Mouse (Mus musculus): ENCODE data around the gene Glrp1.

Gene Glrp1

DNA sequence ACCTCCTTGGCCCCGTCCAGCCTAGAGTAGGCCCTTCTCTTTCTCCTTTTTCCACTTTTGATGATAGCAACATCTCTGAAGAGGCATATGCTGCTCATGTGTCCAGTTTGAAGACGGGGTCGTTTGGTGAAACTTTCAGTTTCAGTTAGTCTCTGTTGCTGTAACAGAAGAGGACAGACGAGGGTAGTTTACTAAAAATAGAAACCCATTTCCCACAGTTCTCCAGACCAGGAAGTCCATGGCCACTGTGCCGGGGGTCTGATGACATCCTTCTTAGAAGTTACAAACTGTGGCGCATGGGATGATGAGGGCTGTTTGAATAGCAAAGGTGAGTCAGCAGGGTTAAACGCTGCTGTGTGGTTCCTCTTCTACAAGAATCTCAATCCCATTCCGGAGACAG lies at the start of gene Glrp1:
Glrp1 (minus strand) TSS at position 278 of the 400 bp plus-strand sequence.
- DNase-seq (ENCODE audit: low read depth, low spot score), result no peak

DNA sequence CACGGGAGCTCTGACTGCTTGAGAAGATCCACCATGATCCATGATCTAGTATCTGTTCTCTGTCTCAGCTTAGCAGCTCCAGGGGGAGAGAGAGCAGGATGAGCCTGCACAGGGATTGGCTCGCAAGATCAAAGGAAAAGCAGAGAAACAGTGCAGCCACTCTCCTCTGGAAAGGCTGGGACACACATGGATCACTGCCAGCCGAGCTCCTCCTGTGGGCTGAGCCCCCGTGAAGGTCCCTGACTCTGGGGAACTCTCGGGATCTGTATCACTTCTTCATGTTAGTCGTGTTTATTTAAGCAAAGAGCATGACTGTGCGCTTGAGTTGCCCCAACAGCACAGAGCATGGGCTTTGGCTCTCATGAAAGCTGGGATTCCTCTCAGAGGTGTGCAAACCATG lies 49.4 kb upstream of the Glrp1 start:
- DNase-seq (ENCODE audit: low read depth, low spot score), result no peak

DNA sequence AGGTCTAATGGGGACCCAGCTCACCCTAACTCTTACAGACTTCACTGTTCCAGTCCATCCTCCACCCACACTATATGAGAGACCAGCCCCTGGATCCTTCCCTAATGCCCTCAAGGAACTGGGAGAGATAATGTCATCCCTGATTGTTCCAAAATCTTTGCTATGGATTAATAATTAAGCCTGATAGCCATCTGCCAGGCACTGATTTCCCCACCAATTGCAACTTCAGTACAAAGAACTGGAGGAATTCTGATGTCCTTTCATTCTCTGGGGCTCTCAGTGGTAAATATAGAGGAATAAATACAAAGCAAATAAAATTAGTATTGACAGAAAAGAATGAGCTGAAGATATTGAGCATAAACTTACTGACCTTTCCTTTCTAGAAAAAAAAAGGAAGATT lies 48.9 kb upstream of the Glrp1 start:
- no peak for DNase-seq (ENCODE audit: low read depth, low spot score)

DNA sequence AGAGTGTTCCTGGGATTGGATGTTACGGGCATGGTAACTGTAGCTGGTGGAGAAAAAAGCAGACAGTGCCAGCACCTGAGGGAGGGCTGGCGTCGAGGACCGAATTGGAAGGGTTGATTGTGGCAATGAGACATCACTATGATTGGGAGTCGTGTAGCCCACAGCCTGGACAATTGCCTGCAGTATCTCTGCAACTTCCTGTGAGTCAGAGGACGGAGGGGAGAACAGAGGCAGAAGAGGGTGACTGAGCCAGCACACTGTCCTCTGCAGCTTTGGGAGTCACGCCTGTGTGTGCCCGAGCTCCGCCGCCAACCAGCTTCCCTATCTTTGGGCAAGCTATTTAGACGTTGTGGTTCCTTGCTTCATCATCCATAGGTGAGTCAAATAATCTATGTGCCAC lies 46.5 kb upstream of the Glrp1 start:
- no peak for DNase-seq (ENCODE audit: low read depth, low spot score)

DNA sequence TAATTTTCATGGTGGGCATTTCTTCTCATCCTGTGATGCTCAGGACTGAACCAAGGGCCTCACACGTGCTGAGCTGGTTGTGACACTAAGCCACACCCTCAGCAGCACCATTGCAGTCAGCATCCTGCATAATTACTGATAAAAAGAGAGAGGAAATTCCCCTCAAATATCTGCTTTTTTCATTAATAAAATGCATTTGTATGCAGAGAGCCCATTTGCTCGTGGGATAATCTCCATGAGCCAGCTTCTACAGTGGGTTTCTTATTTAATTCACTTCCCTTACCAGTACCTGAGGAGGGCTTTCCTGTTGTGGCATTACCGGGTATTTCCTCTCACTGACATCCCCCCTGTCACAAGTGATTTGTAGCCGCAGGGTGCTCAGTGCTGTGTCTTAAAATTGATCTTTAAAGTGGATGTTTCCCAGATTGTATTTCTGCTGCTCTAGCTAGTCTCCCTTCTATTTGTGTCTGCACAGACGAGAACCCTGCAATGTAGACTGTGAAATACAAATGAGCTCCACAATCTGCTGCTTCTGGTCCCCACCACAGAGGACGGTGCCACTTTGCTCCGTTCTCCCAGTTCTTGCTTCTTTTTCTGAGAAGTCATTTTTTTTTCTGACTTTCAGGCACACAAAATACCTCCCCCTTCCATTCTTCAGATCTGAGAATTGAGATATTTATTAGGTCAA lies 43.8 kb upstream of the Glrp1 start:
- peak; percentile 60 for DNase-seq (ENCODE audit: low read depth, low spot score)

DNA sequence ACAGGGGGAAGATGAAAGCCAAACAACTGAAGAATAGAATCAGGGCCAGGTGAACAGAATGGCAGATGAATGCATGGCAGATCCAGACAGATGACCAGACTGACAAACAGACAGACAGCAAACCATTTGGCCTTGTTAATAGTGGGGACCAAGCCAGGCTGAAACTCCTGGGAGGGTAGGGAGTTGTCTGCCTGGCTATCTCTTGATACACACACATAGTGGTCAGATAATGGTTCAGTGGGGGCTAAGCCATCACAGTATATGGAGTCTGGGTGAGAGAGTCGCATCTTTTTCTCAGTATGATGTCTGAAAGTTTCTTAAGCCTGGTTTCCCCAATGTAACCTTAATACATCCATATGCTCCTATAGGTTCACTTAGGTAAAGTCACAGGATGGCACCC lies 39.4 kb upstream of the Glrp1 start:
- DNase-seq (ENCODE audit: low read depth, low spot score), result no peak

DNA sequence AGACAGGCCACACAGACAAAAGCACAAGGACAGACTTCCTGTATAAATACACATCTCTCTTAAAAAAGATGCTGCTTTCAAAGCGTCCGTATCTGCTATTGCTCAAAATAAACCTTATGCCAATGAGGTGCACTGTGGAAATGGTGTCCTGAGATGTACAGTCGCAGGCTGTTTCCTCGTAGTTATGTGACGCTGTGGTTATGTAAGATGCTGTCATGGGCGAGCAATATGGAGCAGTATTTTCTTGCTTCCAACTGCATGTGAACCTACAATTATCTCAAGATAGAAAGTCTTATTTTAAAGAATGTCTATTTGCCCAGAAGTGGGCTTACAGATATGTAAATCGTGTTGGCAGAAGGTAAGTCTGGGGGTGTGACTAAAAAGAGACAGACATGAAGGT lies 37.3 kb upstream of the Glrp1 start:
- DNase-seq (ENCODE audit: low read depth, low spot score), result no peak

DNA sequence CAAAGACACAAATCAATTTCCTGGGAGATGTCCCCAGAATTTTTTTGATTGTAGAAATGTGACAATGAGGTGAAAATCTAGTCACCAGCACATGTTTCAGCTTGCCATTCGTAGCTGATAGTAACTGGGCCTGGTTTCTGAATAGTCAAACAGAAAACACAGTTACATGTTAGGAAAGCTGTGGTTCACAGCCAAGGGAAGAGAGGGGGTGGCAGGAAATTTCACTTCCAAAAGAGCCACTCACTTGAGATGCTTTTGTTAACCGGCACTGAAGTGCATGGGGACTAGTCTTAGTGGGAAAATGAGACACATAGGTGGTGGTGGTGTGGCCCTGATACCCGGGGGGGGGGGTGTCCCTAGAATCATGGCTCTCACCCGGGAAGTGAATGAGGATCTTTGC lies 33.7 kb upstream of the Glrp1 start:
- DNase-seq (ENCODE audit: low read depth, low spot score), result no peak

DNA sequence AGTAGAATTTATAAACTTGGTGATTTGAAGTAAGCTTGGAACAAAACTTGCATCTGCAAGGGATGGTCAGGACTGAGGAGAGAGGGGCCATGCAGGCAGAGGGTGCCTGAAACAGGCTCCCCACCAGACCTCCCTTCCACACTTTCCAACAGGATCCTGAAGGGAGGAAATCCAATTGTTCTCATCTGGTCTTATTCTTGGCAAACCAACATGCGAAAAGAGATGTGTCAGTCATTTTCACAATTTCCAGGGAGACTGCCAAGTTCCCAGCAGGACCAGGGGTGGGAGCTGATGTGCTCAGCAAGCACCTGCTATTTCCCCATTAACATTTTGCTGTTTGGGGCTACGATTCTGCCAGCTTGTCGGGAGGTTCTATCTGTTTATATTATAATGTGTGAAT lies 30.0 kb upstream of the Glrp1 start:
- no peak for DNase-seq (ENCODE audit: low read depth, low spot score)

DNA sequence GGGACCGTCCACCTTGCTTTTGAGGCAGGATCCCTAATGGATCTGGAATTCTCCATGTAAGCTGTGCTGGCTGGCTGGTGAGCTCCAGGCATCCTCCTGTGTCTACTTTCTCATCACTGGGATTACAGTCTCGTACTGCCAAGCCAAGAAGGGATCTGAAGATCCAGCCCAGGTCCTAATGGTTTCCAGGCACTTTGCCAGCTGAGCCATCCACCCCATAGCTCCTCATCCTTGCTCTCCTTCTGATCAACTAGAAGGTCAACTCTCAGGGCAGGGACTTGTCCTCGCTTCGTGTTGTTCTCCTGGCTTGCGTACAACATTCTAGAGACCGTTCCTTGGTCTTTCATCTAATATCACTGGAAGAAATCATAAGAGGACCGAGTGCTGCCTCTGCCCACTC lies 29.4 kb upstream of the Glrp1 start:
- no peak for DNase-seq (ENCODE audit: low read depth, low spot score)

DNA sequence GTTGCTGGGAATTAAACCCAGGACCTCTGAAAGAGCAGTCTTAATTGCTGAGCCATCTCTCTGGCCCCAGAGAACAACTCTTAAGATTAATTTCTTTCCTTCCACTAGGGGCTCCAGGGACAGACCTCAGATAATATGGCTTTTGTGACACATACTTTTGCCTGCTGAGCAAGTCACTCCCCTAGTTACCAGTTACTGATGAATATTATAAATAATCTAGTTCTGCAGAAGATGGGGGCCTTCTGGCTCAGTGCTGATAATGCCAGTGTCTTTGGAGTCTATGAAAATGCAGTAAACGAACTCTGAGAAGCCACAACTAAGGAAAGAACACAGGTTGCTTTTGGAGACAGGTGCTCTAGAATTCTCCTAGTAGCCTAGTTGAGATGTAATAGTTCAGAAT lies 26.4 kb upstream of the Glrp1 start:
- DNase-seq (ENCODE audit: low read depth, low spot score), result no peak

DNA sequence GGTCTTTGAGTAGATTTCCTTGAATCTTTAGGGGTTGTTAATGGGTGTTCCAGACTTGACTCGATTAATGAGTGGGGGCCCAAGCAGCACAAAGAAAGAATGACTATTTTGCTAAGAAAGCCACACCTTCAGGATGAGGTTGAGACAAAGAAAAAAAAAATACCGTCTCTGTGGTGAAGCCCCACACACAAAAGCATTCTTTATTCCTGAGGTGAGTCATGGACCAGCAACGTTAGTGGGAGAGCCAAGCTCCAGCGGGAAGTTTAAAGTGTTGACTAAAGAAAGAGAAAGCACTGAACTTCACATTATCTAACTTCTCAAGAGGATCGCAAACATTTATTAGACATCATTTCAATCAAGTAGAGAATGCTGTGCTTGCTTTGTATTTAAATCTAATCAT lies 24.2 kb upstream of the Glrp1 start:
- no peak for DNase-seq (ENCODE audit: low read depth, low spot score)

DNA sequence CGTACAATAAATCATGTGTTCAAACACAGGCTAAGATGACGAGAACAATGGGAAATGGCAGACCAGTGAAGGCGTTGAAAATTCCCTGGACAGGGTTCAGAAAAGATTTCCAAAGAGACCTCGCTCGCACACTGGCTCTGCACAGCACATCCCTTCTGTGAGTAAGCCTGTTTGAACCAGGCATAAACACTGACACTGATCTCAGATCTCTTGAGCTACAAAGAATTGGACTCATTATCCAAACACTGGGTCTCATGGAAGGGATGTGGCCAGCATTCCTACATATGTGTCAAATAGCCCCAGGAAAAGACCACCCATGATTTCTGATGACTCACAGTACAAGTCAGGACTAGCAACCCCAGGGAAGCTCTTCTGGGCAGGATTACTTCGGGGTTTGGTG lies 16.3 kb upstream of the Glrp1 start:
- DNase-seq (ENCODE audit: low read depth, low spot score), result no peak

DNA sequence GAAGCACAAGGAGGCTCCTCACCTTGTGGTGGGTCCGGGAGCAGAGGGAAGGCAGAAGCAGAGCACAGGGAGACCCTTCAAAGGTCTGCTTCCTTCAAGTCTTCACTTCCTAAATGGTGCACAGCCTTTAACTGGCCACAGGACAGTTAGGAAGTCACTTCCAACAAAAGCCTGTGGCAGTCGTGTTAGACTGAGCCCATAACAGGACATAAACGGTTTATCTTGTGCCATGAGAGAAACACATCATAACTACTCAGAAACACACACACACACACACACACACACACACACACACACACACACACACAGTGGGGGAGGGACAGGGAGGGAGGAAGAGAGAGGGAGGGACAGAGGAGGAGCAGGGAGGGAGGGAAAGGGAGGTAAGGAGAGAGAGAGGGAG lies 15.8 kb upstream of the Glrp1 start:
- no peak for DNase-seq (ENCODE audit: low read depth, low spot score)

DNA sequence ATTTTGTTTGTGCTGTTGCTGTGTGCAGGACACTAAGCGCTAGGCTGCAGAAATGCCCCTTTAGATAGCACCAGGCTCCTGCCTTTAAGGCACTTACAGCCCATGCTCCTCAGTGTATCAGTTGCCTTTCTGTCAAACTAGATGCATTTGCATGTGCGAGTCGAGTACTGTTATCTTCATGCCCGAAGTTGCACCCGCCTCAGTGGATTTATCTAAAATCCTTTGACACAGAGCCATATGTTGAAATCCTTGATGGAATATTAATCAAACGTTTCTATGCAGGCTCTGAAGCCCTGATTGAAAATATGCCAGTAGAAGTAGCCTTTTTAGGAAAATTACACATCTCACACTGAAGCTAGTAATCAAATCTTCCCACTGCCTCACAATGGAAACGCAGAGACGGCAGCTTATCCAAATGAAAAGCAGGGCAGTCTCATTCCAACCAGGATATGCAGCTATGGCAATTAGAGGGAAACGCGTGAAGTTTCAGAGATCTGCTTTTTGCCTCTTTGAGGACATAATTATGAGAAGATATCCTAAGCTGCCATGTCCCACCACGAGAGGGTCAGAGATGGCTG lies 11.4 kb upstream of the Glrp1 start:
- DNase-seq (ENCODE audit: low read depth, low spot score), result no peak

DNA sequence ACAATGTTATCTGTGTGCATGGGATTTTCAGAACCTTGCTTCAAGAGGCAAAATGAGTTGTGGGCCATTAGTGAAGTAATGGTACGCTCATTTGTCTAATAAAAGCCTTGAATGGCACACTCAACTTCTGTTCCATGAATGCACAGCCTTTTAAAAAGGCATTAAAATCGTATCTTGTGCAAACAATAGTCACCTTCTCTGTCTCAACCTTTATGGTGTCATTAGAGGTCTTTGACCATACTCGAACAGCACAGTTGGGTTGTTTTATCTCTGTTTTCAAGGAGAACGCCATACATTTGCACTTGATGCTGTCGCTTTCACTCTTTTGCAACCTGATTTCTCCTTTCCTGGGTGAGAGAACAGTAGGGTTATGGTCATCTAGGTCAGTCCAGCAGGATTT lies 3.7 kb upstream of the Glrp1 start:
- DNase-seq (ENCODE audit: low read depth, low spot score), result no peak

DNA sequence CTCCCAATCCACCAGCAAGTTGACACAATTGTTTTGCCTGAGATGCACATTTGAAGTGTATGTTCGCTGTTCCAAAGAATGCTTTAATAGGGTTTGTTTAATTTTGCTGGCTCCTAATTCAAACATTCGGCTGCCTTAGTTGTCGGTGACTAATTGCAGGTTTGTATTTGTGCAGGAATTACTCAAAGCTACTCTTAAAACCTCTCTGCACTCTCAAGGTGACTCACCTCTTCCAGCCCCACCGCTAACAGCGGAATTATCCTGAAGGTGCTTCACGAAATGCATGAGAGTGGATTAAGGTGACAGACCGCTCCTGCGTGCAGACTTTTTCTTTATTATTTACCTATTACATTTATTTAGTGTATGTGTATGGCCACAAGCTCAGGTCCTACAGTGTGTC lies 2.0 kb downstream of the Glrp1 start:
- DNase-seq (ENCODE audit: low read depth, low spot score), result no peak

DNA sequence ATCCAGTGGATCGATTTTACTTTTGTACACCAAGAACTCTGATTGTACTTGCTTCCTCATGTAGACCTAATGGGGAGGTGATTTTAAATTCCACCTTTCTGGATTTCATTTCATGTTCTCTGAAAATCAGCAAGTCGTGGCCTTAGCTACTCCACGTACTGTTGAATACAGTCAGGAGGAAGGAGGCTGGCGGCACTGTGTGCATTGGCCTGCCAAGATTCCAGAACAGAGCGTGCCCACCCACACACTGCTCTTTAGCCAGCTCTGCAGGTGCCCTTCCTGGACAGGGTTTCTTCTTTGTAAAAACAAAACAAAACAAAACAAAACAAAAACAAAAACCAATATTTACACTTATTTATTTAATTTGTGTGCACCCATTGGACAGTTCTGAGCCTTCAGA lies 2.7 kb downstream of the Glrp1 start:
- DNase-seq (ENCODE audit: low read depth, low spot score), result no peak

DNA sequence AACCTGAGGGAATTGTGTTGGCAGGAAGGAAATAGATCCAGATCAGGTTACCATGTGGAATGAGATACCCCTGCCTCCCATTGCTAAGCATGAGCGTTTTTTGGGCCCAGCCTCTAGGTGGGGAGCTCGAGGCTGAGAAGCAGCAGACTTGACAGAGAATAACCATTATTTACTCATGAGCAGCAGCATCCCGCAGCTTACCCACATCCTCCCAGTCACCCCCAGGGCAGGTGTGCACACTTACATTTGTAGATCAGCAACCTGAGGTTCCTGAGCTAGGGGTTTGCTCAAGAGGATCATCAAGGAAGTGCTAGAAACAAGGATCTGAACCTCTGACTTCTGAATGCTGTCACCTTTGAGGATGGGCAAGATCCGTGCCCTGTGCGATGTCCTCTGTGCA lies 3.5 kb downstream of the Glrp1 start:
- DNase-seq (ENCODE audit: low read depth, low spot score), result peak; percentile 61

DNA sequence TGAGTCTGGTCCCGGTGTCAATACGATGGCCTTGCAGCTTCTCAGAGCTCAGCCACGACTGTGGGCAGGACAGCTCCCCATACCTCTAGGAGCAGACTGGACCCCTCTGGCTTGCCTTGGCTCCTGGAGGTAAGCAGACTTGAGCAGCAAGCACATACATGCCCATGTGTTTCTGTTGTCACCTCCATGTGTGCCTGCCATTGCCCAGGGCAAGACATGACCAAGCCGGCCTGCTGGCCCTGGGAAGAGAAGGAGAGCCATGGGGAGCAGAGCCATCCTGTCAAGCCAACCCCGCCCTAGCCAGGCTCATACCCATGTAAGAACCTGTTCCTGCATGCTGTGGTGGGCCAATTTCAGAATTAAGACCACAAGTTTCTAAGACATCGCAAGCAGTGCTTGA lies 4.2 kb downstream of the Glrp1 start:
- DNase-seq (ENCODE audit: low read depth, low spot score), result no peak

DNA sequence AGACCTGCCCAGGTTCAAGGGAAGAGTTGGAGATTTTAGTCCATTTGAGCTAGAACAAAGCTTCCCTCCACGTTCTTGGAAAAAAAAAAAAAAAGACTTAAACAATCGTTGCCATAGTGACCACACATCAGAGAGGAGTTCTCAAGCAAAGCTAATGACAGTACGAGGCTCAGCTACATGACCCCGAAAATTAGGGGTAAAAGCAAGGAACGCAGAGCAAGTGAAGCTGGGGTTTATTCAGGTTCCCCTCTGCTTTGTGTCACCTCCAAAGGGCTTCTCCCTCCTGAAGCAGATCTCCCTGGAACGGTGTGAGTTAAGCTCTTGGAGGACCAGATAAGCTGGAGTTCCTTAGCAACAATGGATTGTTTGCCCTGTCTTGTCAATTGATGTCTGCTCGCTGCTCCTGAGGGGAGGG lies 5.3 kb downstream of the Glrp1 start:
- DNase-seq (ENCODE audit: low read depth, low spot score), result no peak

DNA sequence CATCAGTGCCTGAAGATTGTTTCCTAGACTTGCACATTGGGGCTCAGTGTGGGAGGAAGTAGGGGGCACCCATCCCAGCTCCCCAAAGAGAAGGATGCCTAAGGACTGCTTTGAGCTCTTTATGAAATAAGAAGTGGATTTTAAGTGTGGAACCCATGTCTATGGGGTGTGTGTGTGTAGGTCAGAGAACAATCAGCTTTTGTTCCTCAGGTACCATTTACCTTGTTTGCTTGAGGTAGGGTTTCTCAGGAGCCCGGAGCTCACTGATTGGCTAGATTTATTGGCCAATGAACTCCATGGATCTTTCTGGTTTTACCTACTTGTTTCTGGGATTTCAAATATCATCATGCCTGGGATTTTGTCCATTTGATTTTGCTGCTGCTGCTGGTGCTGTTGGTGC lies 7.0 kb downstream of the Glrp1 start:
- DNase-seq (ENCODE audit: low read depth, low spot score), result no peak

DNA sequence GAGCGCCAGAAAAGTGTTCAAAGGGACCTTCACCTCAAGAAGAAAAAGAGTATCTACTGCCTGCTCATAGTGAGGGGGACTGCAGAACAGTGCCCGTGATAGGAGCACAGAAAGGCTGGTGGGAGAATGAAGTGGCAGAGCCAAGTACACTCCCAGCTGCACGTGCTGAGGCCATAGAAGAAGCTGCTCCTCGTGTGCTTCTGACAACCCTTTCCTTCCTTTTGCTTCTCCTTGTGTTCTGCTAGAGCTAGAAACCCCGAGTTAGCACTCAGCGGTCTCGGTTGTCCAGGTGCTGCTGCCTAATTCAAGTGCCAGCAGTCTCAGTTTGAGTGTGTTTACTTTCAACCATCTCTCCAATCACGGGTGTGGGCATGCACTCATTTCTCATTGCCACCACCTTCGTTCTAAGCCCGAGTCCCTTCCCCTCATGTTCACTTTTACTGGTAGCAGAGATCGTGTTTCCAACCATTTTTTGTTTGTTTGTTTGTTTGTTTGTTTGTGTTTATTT lies 10.6 kb downstream of the Glrp1 start:
- DNase-seq (ENCODE audit: low read depth, low spot score), result no peak

DNA sequence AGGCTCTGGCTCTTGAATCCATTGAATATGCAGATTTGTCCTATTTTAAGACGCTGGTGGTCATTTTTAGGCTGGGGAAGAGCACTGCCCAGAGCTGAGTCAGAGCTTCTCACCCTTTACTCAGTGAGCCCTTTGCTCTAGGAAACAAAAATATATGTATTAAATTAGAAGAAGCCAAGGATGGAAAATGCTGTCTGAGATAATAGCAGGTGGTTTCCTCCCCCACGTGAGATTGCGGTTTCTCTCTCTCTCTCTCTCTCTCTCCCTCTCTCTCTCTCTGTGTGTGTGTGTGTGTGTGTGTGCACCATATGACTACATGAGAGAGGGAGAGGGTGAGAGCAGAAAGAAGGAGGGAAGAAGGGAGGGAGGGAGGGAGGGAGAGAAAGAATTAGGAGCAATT lies 12.5 kb downstream of the Glrp1 start:
- peak; percentile 63 for DNase-seq (ENCODE audit: low read depth, low spot score)

Measured in CD4-positive, CD25-positive, alpha-beta regulatory T cell, adult 2 months (primary cell).